In the genomic region with DNA sequence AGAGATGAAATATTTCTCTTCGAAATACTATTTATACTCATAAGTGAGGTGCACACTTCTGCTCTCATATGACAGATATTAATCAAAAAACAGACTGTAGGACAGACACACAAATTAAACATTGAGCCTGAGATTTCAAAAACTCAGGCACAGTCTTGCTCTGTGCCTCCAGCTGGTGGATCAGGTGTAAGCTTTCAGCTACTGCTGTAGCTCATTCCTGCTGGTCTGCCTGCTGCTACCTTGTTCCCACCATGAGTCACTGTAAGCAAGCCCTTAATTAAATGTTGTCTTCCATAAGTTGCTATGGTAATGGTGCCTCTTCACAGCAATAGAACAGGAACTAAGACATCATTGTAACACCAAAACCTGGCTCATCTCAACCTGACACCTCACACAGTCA, we compare ENCODE assay signal across 22 mouse cellular contexts.
DNase-seq lines count a peak whose midpoint lies in the region; ATAC-seq lines count a peak whose summit lies in the region.
"Had no signal": no experiment of that assay in that cellular context is flagged by ENCODE, and none has a peak within 500 bp of the region (broad histone marks: within the 10 kb centered on the region; RNA-seq: fewer than 3 reads in every experiment).

No protein-coding gene starts in this region.

- H3K4me2 ChIP-seq in hindbrain, embryonic 13.5 days: no peak overlapping the region
- H3K4me2 ChIP-seq: limb, embryonic 13.5 days; liver, embryonic 13.5 days; lung, embryonic 15.5 days had no signal

- peak; percentile 39 to 41 for DNase-seq in frontal cortex, adult 2 months (ENCODE audit: extremely low spot score in 1 of 2, low spot score in 1 of 2)
- no peak for DNase-seq in frontal cortex, postnatal 14 days (ENCODE audit: low spot score in 2 of 2)
- peak; percentile 87 for DNase-seq in brain, adult 2 months (ENCODE audit: low read depth, low spot score)
- DNase-seq in layer of hippocampus, adult 9-10 months (ENCODE audit: low spot score): peak; percentile 40
- DNase-seq in left cerebral cortex, postnatal 25 days (ENCODE audit: low spot score in 2 of 2): peak; percentile 62 to 79
- DNase-seq in kidney, adult 11 months: no peak
- no peak for DNase-seq in thymus, adult 18-20 months
- DNase-seq: cerebellum, adult 8-10 months; gastrocnemius, adult 2 months; heart, adult 2 months; heart, postnatal 4 days; kidney, adult 18-20 months; liver, embryonic 13.5 days; thymus, postnatal 36 days had no signal

- H3K36me3 ChIP-seq in hindbrain, embryonic 13.5 days: no peaks in the 10 kb centered on the region
- H3K36me3 ChIP-seq: limb, embryonic 13.5 days; liver, embryonic 13.5 days; lung, embryonic 15.5 days had no signal

- H3K27ac ChIP-seq in hindbrain, embryonic 13.5 days: no peak overlapping the region
- H3K27ac ChIP-seq: embryonic facial prominence, embryonic 10.5 days; gastrocnemius, adult 2 months; heart, adult 2 months; hindbrain, postnatal 0 days; kidney, postnatal 0 days; limb, embryonic 13.5 days; liver, embryonic 13.5 days; lung, embryonic 15.5 days; macrophage; midbrain, embryonic 10.5 days had no signal

- intact Hi-C loops in left cerebral cortex, postnatal 25 days (cut with DNase I): loop anchor here (1.0 to 5.0 kb wide), 3 partner anchors 75 to 109 kb away; no protein-coding TSS in a partner anchor

- no peaks in the 10 kb centered on the region for H3K27me3 ChIP-seq in hindbrain, embryonic 13.5 days
- H3K27me3 ChIP-seq: limb, embryonic 13.5 days; liver, embryonic 13.5 days; lung, embryonic 15.5 days had no signal

- H3K9me3 ChIP-seq in hindbrain, embryonic 13.5 days: no peaks in the 10 kb centered on the region
- H3K9me3 ChIP-seq: embryonic facial prominence, embryonic 10.5 days; limb, embryonic 13.5 days; liver, embryonic 13.5 days; lung, embryonic 15.5 days; midbrain, embryonic 10.5 days had no signal

- 100% methylated on average over 1 of the region's 1 CpGs for WGBS in hindbrain, embryonic 13.5 days

- H3K4me3 ChIP-seq in hindbrain, embryonic 13.5 days: no peak overlapping the region
- H3K4me3 ChIP-seq: embryonic facial prominence, embryonic 10.5 days; gastrocnemius, adult 2 months; heart, adult 2 months; limb, embryonic 13.5 days; liver, embryonic 13.5 days; lung, embryonic 15.5 days; midbrain, embryonic 10.5 days had no signal

- H3K9ac ChIP-seq in hindbrain, embryonic 13.5 days: no peak overlapping the region
- H3K9ac ChIP-seq: limb, embryonic 13.5 days; liver, embryonic 13.5 days; lung, embryonic 15.5 days had no signal

- H3K4me1 ChIP-seq in hindbrain, embryonic 13.5 days (replicated peaks): no peaks in the 10 kb centered on the region
- H3K4me1 ChIP-seq: embryonic facial prominence, embryonic 10.5 days; limb, embryonic 13.5 days; liver, embryonic 13.5 days; lung, embryonic 15.5 days; midbrain, embryonic 10.5 days had no signal

- no peak for ATAC-seq in hindbrain, embryonic 13.5 days (ENCODE audit: low FRiP score)
- ATAC-seq: hindbrain, postnatal 0 days had no signal

Comparison
In these comparisons a context has a peak if more than half of its experiments do, and no peak if none do; other contexts are left out.
1. DNase-seq: peak in frontal cortex, adult 2 months (2 of 2), brain, adult 2 months (single experiment), layer of hippocampus, adult 9-10 months (single experiment) and left cerebral cortex, postnatal 25 days (2 of 2); none in frontal cortex, postnatal 14 days (0 of 2), kidney, adult 11 months (single experiment) and thymus, adult 18-20 months (0 of 2).